ENCODE assay signal across 8 mouse cellular contexts in the genomic region with DNA sequence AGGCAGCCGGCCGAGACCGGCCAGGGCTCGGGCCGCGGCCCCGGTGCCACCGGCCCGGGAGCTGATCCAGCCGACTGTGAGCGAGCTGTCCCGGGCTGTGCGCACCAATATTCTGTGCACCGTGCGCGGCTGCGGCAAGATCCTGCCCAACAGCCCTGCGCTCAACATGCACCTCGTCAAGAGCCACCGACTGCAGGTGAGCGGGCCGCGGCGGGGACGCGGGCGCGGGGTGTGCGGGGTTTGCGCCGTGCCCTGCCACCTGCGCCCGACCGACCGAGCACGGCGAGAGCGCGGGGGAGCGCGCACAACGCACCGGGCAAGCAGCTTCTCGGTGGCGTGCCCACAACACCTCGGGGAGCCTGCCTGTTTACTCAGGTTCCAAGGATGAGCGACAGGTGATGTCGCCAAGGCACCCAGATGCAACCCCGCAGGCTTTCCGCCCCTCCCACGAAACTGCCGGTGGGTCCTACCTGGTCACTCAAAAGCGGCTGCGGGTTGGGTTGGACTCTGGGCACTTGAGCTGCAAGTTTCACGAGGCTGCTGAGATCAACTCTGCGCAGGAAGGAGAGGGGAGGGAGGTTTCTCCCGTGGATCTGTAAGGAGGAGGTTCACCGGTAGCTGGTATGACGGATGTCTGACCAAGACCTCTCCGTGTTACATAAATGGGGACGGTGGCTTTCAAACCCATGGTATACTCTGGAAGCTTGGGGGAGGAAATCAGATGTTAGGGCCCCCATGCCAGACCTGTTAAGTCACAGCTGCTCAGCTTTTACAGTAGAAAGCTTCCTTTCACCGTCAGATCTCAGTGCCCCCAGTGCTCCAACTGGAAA. TPM values are rescaled to one million over a fixed set of nuclear protein-coding genes. Genes with fewer than 3 reads are reported as not detected.
DNase-seq lines count a peak whose midpoint lies in the region; ATAC-seq and TF ChIP-seq lines count a peak whose summit lies in the region.

No protein-coding gene starts in this region.

- H3K9me3 ChIP-seq in intestine, embryonic 16.5 days (ENCODE audit: control insufficient read depth, low read length) = no peaks in the 10 kb centered on the region
- H3K9me3 ChIP-seq in liver, embryonic 12.5 days (replicated peaks) = no peaks in the 10 kb centered on the region
- H3K9me3 ChIP-seq in midbrain, postnatal 0 days (ENCODE audit: low read length) = no peaks in the 10 kb centered on the region
- no peaks in the 10 kb centered on the region for H3K9me3 ChIP-seq in stomach, embryonic 16.5 days (replicated peaks; ENCODE audit: control insufficient read depth, low read length)

- no peaks in the 10 kb centered on the region for H3K36me3 ChIP-seq in intestine, embryonic 16.5 days (ENCODE audit: control insufficient read depth, insufficient read depth, low read length)
- peaks cover 29% of the 10 kb centered on the region for H3K36me3 ChIP-seq in liver, embryonic 12.5 days
- H3K36me3 ChIP-seq in midbrain, postnatal 0 days (ENCODE audit: insufficient read depth, low read length) = no peaks in the 10 kb centered on the region
- no peaks in the 10 kb centered on the region for H3K36me3 ChIP-seq in stomach, embryonic 16.5 days (ENCODE audit: control insufficient read depth, insufficient read depth, low read length)

- peak overlapping the region; percentile 99 for H3K4me3 ChIP-seq in gastrocnemius, adult 2 months
- H3K4me3 ChIP-seq in intestine, embryonic 16.5 days (ENCODE audit: low read length) = peak overlapping the region; percentile 90
- peak overlapping the region; percentile 95 for H3K4me3 ChIP-seq in liver, embryonic 12.5 days
- H3K4me3 ChIP-seq in midbrain, postnatal 0 days (ENCODE audit: low read depth, low read length) = peak overlapping the region; percentile 73
- H3K4me3 ChIP-seq in stomach, embryonic 16.5 days (replicated peaks; ENCODE audit: low read length) = peak overlapping the region; percentile 95

- H3K27me3 ChIP-seq in intestine, embryonic 16.5 days (replicated peaks; ENCODE audit: control insufficient read depth, insufficient read depth, low read length) = no peaks in the 10 kb centered on the region
- H3K27me3 ChIP-seq in liver, embryonic 12.5 days (replicated peaks) = no peaks in the 10 kb centered on the region
- H3K27me3 ChIP-seq in midbrain, postnatal 0 days (ENCODE audit: insufficient read depth, low read length) = no peaks in the 10 kb centered on the region
- no peaks in the 10 kb centered on the region for H3K27me3 ChIP-seq in stomach, embryonic 16.5 days (ENCODE audit: control insufficient read depth, insufficient read depth, low read length)

- no peak for DNase-seq in gastrocnemius, adult 2 months
- no peak for DNase-seq in gastrocnemius, adult 18-20 months (ENCODE audit: low spot score)
- DNase-seq in cerebellum, adult 9-11 months = peak; percentile 69
- peak; percentile 14 for DNase-seq in gastrocnemius, postnatal 10 days
- DNase-seq in midbrain, postnatal 0 days (ENCODE audit: low spot score) = peak; percentile 43

- ATAC-seq in intestine, embryonic 16.5 days = peak; percentile 77
- peak; percentile 43 for ATAC-seq in liver, embryonic 12.5 days
- peak; percentile 69 for ATAC-seq in midbrain, postnatal 0 days (ENCODE audit: low FRiP score)
- peak; percentile 65 for ATAC-seq in stomach, embryonic 16.5 days (ENCODE audit: insufficient read depth, low FRiP score)

- WGBS in intestine, embryonic 16.5 days = under 1% methylated on average over 62 of the region's 62 CpGs
- WGBS in liver, embryonic 12.5 days (ENCODE audit: insufficient replicate concordance) = under 1% methylated on average over 56 of the region's 62 CpGs
- 1% methylated on average over 51 of the region's 62 CpGs for WGBS in midbrain, postnatal 0 days
- WGBS in stomach, embryonic 16.5 days = under 1% methylated on average over 62 of the region's 62 CpGs

- peak overlapping the region; percentile 84 for H3K27ac ChIP-seq in gastrocnemius, adult 2 months
- H3K27ac ChIP-seq in intestine, embryonic 16.5 days (ENCODE audit: low read length) = 0 out of 2 replicates have a peak overlapping the region, but pooled peaks have one; percentile 8
- H3K27ac ChIP-seq in liver, embryonic 12.5 days = peak overlapping the region; percentile 81
- H3K27ac ChIP-seq in midbrain, postnatal 0 days (ENCODE audit: low read depth, low read length) = peak overlapping the region; percentile 62
- H3K27ac ChIP-seq in stomach, embryonic 16.5 days (ENCODE audit: low read length) = peak overlapping the region; percentile 38; the same call in 1 of the 2 replicates

- peaks cover 10% of the 10 kb centered on the region for H3K4me1 ChIP-seq in intestine, embryonic 16.5 days (ENCODE audit: control insufficient read depth, insufficient read depth, low read length)
- H3K4me1 ChIP-seq in liver, embryonic 12.5 days = peaks cover 57% of the 10 kb centered on the region
- no peaks in the 10 kb centered on the region; the same call in 1 of the 2 replicates for H3K4me1 ChIP-seq in midbrain, postnatal 0 days (ENCODE audit: insufficient read depth, low read length)
- H3K4me1 ChIP-seq in stomach, embryonic 16.5 days (ENCODE audit: control insufficient read depth, insufficient read depth, low read length) = peaks cover 17% of the 10 kb centered on the region

- no peak for TF ChIP-seq CTCF in gastrocnemius, adult 2 months (IDR thresholded peaks at IDR 0.05)
- TF ChIP-seq CTCF in midbrain, postnatal 0 days (IDR thresholded peaks at IDR 0.05) = 0 out of 2 replicates have a peak, but pooled peaks have one; percentile 23

- H3K9ac ChIP-seq in intestine, embryonic 16.5 days (ENCODE audit: low read depth, low read length) = peak overlapping the region; percentile 88
- peak overlapping the region; percentile 94 for H3K9ac ChIP-seq in liver, embryonic 12.5 days
- peak overlapping the region; percentile 78 for H3K9ac ChIP-seq in midbrain, postnatal 0 days (replicated peaks; ENCODE audit: low read length, poor library complexity, severe bottlenecking)
- H3K9ac ChIP-seq in stomach, embryonic 16.5 days (ENCODE audit: low read length) = peak overlapping the region; percentile 93

- peak overlapping the region; percentile 97 for H3K4me2 ChIP-seq in intestine, embryonic 16.5 days (ENCODE audit: low read depth, low read length)
- H3K4me2 ChIP-seq in liver, embryonic 12.5 days = peak overlapping the region; percentile 98
- H3K4me2 ChIP-seq in midbrain, postnatal 0 days (ENCODE audit: low read depth, low read length, poor library complexity, severe bottlenecking) = peak overlapping the region; percentile 51
- peak overlapping the region; percentile 94 for H3K4me2 ChIP-seq in stomach, embryonic 16.5 days (ENCODE audit: low read depth, low read length)

- intact Hi-C loops in gastrocnemius, adult 2 months (cut with DNase I) = loop anchor here (1.0 kb wide), 1 partner anchor 36 kb away; no protein-coding TSS in a partner anchor

RNA-seq across cellular contexts. Expression of gene Atmin, which starts 0.6 kb away (rescaled TPM):
- 10 to 100 TPM; 22.5 to 23.1 TPM for total RNA-seq in gastrocnemius, adult 2 months (2021)
- total RNA-seq in gastrocnemius, adult 18-20 months (2021) = 10 to 100 TPM; 24.6 to 29.6 TPM
- 10 to 100 TPM; 12.0 to 14.5 TPM for total RNA-seq in gastrocnemius, postnatal 10 days (2021)
- 7.9 and 9.6 TPM in 2 replicates for polyA plus RNA-seq in intestine, embryonic 16.5 days (2015; fragmentation: Nextera tagmentation; extraction: Ambion mirVana)
- polyA plus RNA-seq in liver, embryonic 12.5 days (2016; fragmentation: Nextera tagmentation; extraction: Ambion mirVana) = 7.6 and 8.2 TPM in 2 replicates
- total RNA-seq in midbrain, postnatal 0 days (2014; rRNA removed) = 45.3 and 47.1 TPM in 2 replicates
- 20.1 and 22.7 TPM in 2 replicates for polyA plus RNA-seq in midbrain, postnatal 0 days (2015; fragmentation: Nextera tagmentation; extraction: Ambion mirVana)
- 9.0 and 9.6 TPM in 2 replicates for polyA plus RNA-seq in stomach, embryonic 16.5 days (2015; fragmentation: Nextera tagmentation; extraction: Ambion mirVana)

RNA-seq across cellular contexts. Expression of gene Cenpn, which starts 22.2 kb away (rescaled TPM):
- under 1 TPM; 0.43 to 0.50 TPM for total RNA-seq in gastrocnemius, adult 2 months (2021)
- total RNA-seq in gastrocnemius, adult 18-20 months (2021) = under 1 TPM; 0.55 to 0.57 TPM
- total RNA-seq in gastrocnemius, postnatal 10 days (2021) = 1 to 10 TPM; 3.1 to 5.2 TPM
- polyA plus RNA-seq in intestine, embryonic 16.5 days (2015; fragmentation: Nextera tagmentation; extraction: Ambion mirVana) = 20.4 and 26.9 TPM in 2 replicates
- polyA plus RNA-seq in liver, embryonic 12.5 days (2016; fragmentation: Nextera tagmentation; extraction: Ambion mirVana) = 37.3 and 41.1 TPM in 2 replicates
- total RNA-seq in midbrain, postnatal 0 days (2014; rRNA removed) = 2.6 and 3.3 TPM in 2 replicates
- 4.2 and 5.8 TPM in 2 replicates for polyA plus RNA-seq in midbrain, postnatal 0 days (2015; fragmentation: Nextera tagmentation; extraction: Ambion mirVana)
- 27.9 and 28.1 TPM in 2 replicates for polyA plus RNA-seq in stomach, embryonic 16.5 days (2015; fragmentation: Nextera tagmentation; extraction: Ambion mirVana)

RNA-seq across cellular contexts. Expression of gene Cmc2, which starts 22.5 kb away (rescaled TPM):
- 10 to 100 TPM; 23.6 to 30.6 TPM for total RNA-seq in gastrocnemius, adult 2 months (2021)
- 10 to 100 TPM; 25.8 to 28.3 TPM for total RNA-seq in gastrocnemius, adult 18-20 months (2021)
- 10 to 100 TPM; 22.2 to 24.1 TPM for total RNA-seq in gastrocnemius, postnatal 10 days (2021)
- 68.1 and 77.2 TPM in 2 replicates for polyA plus RNA-seq in intestine, embryonic 16.5 days (2015; fragmentation: Nextera tagmentation; extraction: Ambion mirVana)
- 83.5 and 87.1 TPM in 2 replicates for polyA plus RNA-seq in liver, embryonic 12.5 days (2016; fragmentation: Nextera tagmentation; extraction: Ambion mirVana)
- 8.8 and 16.8 TPM in 2 replicates for total RNA-seq in midbrain, postnatal 0 days (2014; rRNA removed)
- 24.8 and 24.9 TPM in 2 replicates for polyA plus RNA-seq in midbrain, postnatal 0 days (2015; fragmentation: Nextera tagmentation; extraction: Ambion mirVana)
- 62.3 and 72.0 TPM in 2 replicates for polyA plus RNA-seq in stomach, embryonic 16.5 days (2015; fragmentation: Nextera tagmentation; extraction: Ambion mirVana)

RNA-seq across cellular contexts. Expression of gene 1700030J22Rik, which starts 35.0 kb away (rescaled TPM):
- total RNA-seq in gastrocnemius, adult 2 months (2021) = under 1 TPM; 0.10 to 0.33 TPM
- total RNA-seq in gastrocnemius, adult 18-20 months (2021) = under 1 TPM in 1 of 2 experiments, not detected in 1; 0.11 TPM
- total RNA-seq in gastrocnemius, postnatal 10 days (2021) = under 1 TPM; 0.14 to 0.23 TPM
- polyA plus RNA-seq in intestine, embryonic 16.5 days (2015; fragmentation: Nextera tagmentation; extraction: Ambion mirVana) = 0.76 and 0.80 TPM in 2 replicates
- polyA plus RNA-seq in liver, embryonic 12.5 days (2016; fragmentation: Nextera tagmentation; extraction: Ambion mirVana) = 0.66 and 0.92 TPM in 2 replicates
- 6.1 and 11.0 TPM in 2 replicates for total RNA-seq in midbrain, postnatal 0 days (2014; rRNA removed)
- polyA plus RNA-seq in midbrain, postnatal 0 days (2015; fragmentation: Nextera tagmentation; extraction: Ambion mirVana) = 7.8 and 8.4 TPM in 2 replicates
- polyA plus RNA-seq in stomach, embryonic 16.5 days (2015; fragmentation: Nextera tagmentation; extraction: Ambion mirVana) = 1.3 and 2.0 TPM in 2 replicates

RNA-seq across cellular contexts. Expression of gene Gcsh, which starts 49.6 kb away (rescaled TPM):
- 10 to 100 TPM; 37.6 to 45.5 TPM for total RNA-seq in gastrocnemius, adult 2 months (2021)
- total RNA-seq in gastrocnemius, adult 18-20 months (2021) = 10 to 100 TPM; 45.1 to 47.3 TPM
- total RNA-seq in gastrocnemius, postnatal 10 days (2021) = 10 to 100 TPM; 44.7 to 52.5 TPM
- polyA plus RNA-seq in intestine, embryonic 16.5 days (2015; fragmentation: Nextera tagmentation; extraction: Ambion mirVana) = 164 and 173 TPM in 2 replicates
- polyA plus RNA-seq in liver, embryonic 12.5 days (2016; fragmentation: Nextera tagmentation; extraction: Ambion mirVana) = 86.0 and 93.4 TPM in 2 replicates
- total RNA-seq in midbrain, postnatal 0 days (2014; rRNA removed) = 46.5 and 53.8 TPM in 2 replicates
- 93.9 and 106 TPM in 2 replicates for polyA plus RNA-seq in midbrain, postnatal 0 days (2015; fragmentation: Nextera tagmentation; extraction: Ambion mirVana)
- polyA plus RNA-seq in stomach, embryonic 16.5 days (2015; fragmentation: Nextera tagmentation; extraction: Ambion mirVana) = 118 and 130 TPM in 2 replicates

Comparison
In these comparisons a context has a peak if more than half of its experiments do, and no peak if none do; other contexts are left out.
1. DNase-seq: peak in cerebellum, adult 9-11 months (single experiment), gastrocnemius, postnatal 10 days (single experiment) and midbrain, postnatal 0 days (single experiment); none in gastrocnemius, adult 2 months (single experiment) and gastrocnemius, adult 18-20 months (single experiment).
2. H3K27ac ChIP-seq: peak in every context shown above with its lines; median percentile 84 in gastrocnemius, adult 2 months; 81 in liver, embryonic 12.5 days; 62 in midbrain, postnatal 0 days; 38 in stomach, embryonic 16.5 days; 8 in intestine, embryonic 16.5 days.
3. Peak in every context shown above with its lines, with median percentiles within 50 percentile points of each other: H3K4me3 ChIP-seq, ATAC-seq, H3K4me2 ChIP-seq and H3K9ac ChIP-seq.